Mouse (Mus musculus): Measurements from ENCODE around the gene Epm2aip1. TPM values are rescaled to one million over a fixed set of nuclear protein-coding genes. Genes with fewer than 3 reads are reported as not detected.

Gene Epm2aip1
- polyA plus RNA-seq, 1 experiment from 2014 or later, result 46.9 TPM

DNA sequence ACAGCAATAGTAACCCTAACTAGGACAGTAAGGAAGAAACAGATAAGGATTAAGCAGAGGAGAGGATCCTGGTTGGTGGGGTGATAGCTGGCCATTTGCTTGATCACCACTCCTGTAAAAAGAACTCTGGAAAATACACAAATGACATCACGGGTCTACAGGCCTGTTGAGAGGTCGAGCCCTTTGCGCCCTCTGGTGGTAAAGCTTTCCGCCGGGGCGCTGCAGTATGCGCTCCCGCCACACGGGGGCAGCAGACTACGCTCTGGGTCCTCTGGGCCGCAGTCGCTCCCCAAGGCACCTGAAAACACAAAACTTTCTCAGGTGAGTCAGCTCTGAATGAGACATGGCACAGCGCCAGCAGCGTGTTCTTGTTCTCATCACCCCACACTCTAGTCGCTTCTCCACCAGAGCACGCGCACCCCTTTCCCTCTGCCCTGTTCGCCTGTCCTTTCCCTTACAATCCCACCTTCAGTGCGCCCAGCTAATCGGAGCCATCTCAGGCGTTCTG, 18.2 kb downstream of the Epm2aip1 start:
- Histone ChIP-seq H3K27me3 (no peaks in the 10 kb centered on the region), H3K9me3 (no peaks in the 10 kb centered on the region), H3K4me2 (no peak overlapping the region), H3K4me3 (replicated peaks) (no peak overlapping the region), H3K4me1 (peaks cover 7% of the 10 kb centered on the region), H3K27ac (no peak overlapping the region), H3K9ac (no peak overlapping the region), H3K36me3 (replicated peaks) (no peaks in the 10 kb centered on the region)
- ATAC-seq (ENCODE audit: low FRiP score), result peak; percentile 66; the same call in 1 of the 2 replicates
- 15% methylated on average over 21 of the region's 21 CpGs for WGBS

DNA sequence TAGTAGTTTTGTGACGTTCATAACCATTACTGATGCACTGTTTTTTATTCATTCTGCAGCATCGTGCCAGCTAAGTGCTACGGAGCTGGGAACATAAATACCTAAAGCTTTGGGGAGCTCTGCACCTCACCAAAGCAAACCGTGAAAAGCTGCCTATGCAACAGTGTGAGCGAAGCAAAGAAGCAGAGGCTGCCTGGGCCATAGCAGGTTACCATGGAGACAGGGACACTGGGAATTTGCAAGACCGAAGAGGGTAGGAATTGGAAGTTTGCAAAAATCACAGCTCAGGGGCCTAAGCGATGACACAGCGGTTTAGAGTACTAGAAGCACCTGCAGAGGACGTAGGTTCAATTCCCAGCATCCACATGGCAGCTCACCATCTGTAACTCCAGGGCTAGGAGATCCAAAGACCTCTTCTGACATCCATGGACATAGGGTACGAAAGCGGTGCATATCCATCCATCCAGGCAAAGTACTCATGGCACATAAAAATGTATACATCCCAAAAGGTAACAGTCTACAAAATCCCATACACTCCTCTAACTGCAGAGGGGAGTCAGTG, 18.9 kb downstream of the Epm2aip1 start:
- Histone ChIP-seq H3K9me3 (no peaks in the 10 kb centered on the region), H3K27ac (no peak overlapping the region), H3K4me2 (no peak overlapping the region), H3K36me3 (replicated peaks) (no peaks in the 10 kb centered on the region), H3K4me3 (replicated peaks) (no peak overlapping the region), H3K4me1 (peaks cover 3% of the 10 kb centered on the region), H3K9ac (no peak overlapping the region), H3K27me3 (no peaks in the 10 kb centered on the region)
- ATAC-seq (ENCODE audit: low FRiP score), result no peak
- 74% methylated on average over 11 of the region's 11 CpGs for WGBS

DNA sequence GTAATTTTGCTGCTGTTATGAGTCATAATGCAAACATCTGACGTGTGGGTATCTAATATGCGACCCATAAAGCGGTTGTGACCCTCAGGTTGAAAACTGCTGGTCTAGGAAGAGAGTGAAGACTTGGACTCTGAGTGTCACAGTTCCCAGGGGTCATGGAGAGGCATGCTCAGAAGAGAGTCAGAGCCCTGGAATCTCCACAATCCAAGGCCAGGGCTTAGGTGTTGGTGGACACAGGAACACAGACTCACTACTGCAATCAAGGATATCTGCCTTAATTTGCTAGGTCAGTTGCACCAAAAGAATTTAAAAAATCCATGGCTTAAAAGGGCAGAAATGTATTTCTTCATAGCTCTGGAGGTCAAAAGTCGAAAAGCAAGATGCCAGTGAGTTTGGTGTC, 21.5 kb downstream of the Epm2aip1 start:
- no peak for ATAC-seq (ENCODE audit: low FRiP score)
- WGBS, result 91% methylated on average over 4 of the region's 4 CpGs
- Histone ChIP-seq H3K36me3 (replicated peaks) (no peaks in the 10 kb centered on the region), H3K27me3 (no peaks in the 10 kb centered on the region), H3K9ac (no peak overlapping the region), H3K4me2 (no peak overlapping the region), H3K9me3 (no peaks in the 10 kb centered on the region), H3K4me1 (no peaks in the 10 kb centered on the region; the same call in 1 of the 2 replicates), H3K27ac (no peak overlapping the region), H3K4me3 (replicated peaks) (no peak overlapping the region)

DNA sequence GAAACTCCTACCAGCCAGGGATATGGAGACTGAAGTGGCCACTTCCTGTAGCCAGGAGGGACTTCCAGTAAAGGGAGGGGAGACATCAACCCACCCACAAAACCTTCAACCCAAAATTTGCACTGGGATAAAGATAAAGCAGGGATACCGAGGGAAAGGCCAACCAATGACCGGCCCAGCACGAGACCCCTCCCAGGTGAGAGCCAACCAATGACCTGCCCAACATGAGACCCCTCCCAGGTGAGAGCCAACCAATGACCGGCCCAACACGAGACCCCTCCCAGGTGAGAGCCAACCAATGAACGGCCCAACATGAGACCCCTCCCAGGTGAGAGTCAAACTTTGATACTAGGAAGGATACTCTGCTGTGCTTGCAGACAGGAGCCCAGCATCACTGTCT, 23.2 kb downstream of the Epm2aip1 start:
- Histone ChIP-seq H3K9ac (no peak overlapping the region), H3K4me1 (no peaks in the 10 kb centered on the region; the same call in 1 of the 2 replicates), H3K36me3 (replicated peaks) (no peaks in the 10 kb centered on the region), H3K4me2 (no peak overlapping the region), H3K27ac (no peak overlapping the region), H3K27me3 (no peaks in the 10 kb centered on the region), H3K9me3 (no peaks in the 10 kb centered on the region), H3K4me3 (replicated peaks) (no peak overlapping the region)
- 91% methylated on average over 6 of the region's 6 CpGs for WGBS
- no peak for ATAC-seq (ENCODE audit: low FRiP score)

DNA sequence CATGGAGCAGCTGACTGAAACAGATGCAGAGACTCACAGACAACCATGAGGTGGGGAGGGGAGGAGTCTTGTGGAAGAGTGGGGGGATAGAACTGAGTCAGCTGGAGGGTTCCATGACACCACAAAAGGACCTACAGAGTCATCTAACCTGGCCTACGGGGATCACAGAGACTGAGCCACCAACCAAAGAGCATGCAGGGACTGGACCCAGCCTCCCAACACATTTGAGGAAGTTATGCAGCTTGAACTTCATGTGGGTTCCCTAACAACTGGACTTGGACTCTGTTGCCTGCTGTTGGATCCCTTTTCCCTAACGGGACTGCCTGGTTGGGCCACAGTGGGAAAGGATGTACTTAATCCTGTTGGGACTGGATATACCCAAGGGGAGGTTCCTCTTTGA, 23.6 kb downstream of the Epm2aip1 start:
- Histone ChIP-seq H3K27me3 (no peaks in the 10 kb centered on the region), H3K36me3 (replicated peaks) (no peaks in the 10 kb centered on the region), H3K4me2 (no peak overlapping the region), H3K9ac (no peak overlapping the region), H3K4me3 (replicated peaks) (no peak overlapping the region), H3K9me3 (no peaks in the 10 kb centered on the region), H3K4me1 (no peaks in the 10 kb centered on the region), H3K27ac (no peak overlapping the region)
- ATAC-seq (ENCODE audit: low FRiP score), result no peak
- 69% methylated on average over 2 of the region's 2 CpGs for WGBS

DNA sequence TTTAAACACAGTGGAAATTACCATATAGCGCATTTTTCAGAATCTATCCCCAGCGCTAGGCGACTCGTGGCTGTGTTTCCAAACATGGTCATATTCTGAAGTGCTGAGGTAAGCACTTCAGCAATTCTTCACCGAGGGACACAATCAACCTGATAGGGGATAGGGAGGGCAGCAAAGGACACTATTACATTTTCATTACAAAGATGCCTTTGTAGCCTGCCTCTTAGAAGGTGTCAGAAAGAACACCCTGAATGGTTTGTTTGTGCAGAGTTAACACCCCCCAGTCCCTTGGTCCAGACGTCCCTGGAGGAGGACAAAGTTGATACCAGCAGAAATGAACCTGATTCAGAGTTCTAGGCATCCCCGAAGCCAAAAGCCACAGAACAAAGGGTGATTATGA, 24.7 kb downstream of the Epm2aip1 start:
- Histone ChIP-seq H3K4me2 (no peak overlapping the region), H3K36me3 (replicated peaks) (no peaks in the 10 kb centered on the region), H3K4me3 (replicated peaks) (no peak overlapping the region), H3K9ac (no peak overlapping the region), H3K4me1 (no peaks in the 10 kb centered on the region), H3K27ac (no peak overlapping the region), H3K9me3 (no peaks in the 10 kb centered on the region), H3K27me3 (no peaks in the 10 kb centered on the region)
- 75% methylated on average over 7 of the region's 7 CpGs for WGBS
- no peak for ATAC-seq (ENCODE audit: low FRiP score)

DNA sequence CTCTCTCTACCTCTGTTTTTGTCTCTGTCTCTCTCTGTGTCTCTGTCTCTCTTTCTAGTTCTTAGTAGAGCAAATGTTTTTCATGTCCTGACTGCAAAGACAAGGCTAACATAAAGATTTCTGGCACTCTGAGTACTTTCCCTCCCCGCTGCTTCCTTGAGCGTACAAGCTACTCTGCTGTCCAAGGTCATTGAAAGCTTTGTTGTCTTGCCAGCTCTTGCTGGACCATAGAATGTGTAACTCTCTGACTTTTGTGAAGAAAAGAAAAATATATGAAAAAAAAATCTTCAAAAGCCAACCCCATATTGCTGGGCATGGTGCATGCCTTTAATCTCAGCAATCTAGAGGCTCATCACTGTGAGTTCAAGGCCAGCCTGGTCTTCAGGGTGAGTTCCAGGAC, 26.9 kb downstream of the Epm2aip1 start:
- H3K9me3 ChIP-seq, result no peaks in the 10 kb centered on the region
- no peak overlapping the region for H3K4me3 ChIP-seq (replicated peaks)
- H3K9ac ChIP-seq, result no peak overlapping the region
- no peak for ATAC-seq (ENCODE audit: low FRiP score)
- H3K4me2 ChIP-seq, result no peak overlapping the region
- no peaks in the 10 kb centered on the region for H3K36me3 ChIP-seq (replicated peaks)
- no peak overlapping the region for H3K27ac ChIP-seq
- H3K27me3 ChIP-seq, result no peaks in the 10 kb centered on the region
- 83% methylated on average over 2 of the region's 2 CpGs for WGBS
- no peaks in the 10 kb centered on the region for H3K4me1 ChIP-seq

DNA sequence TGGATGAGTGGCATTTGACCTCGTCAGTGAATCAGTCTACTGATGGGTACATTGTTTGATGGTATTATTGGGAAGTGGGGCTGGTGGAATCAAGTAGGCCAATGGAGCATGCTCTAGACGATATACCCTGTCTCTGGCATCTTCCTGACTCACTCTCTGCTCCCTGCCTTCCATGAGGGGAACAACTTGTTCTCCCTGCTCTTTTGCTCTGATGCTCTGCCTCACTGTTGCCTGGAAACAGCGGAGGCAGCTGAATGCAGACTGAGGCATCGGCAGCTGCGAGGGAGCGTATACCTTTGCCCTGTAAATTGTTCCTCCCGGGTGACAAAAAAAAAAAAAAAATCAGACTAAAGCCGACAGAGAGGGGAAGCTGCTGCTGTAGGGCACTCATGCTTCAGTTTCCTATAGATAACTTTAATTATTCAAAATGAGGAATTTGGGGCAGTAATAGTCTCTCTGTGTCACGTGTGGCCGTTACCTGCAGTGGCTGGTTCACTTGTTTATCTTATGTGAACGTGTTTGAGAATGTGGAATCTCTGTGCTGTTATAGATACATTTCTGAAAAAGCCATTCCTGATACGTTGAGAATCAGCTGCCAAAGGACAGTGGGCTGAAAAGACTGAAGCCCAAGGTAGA, 30.6 kb downstream of the Epm2aip1 start:
- H3K4me3 ChIP-seq (replicated peaks), result no peak overlapping the region
- H3K27me3 ChIP-seq, result no peaks in the 10 kb centered on the region
- no peaks in the 10 kb centered on the region for H3K9me3 ChIP-seq
- no peaks in the 10 kb centered on the region for H3K36me3 ChIP-seq (replicated peaks)
- no peak for ATAC-seq (ENCODE audit: low FRiP score)
- no peak overlapping the region for H3K27ac ChIP-seq
- whole genome bisulfite sequencing, result 66% methylated on average over 12 of the region's 12 CpGs
- H3K9ac ChIP-seq, result no peak overlapping the region
- no peak overlapping the region for H3K4me2 ChIP-seq
- H3K4me1 ChIP-seq, result no peaks in the 10 kb centered on the region

DNA sequence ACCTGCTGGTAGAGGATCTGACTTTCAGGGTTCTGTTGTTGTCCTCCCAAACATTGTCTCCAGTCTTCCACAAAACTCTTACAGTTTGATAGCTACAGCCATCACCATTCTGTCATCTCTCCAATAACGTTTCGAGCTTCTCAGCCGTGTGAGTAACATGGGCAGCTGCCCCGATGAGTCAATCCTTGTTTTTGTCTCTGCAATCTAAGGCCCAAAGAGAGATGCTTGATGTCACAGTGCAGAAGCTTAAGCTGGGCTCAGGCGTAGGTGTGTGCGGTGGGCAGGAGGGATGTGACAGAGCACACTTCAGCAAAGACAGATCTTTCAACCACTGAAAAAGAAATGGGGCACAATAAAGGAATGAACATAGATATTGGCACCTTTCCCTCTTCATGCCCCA, 32.3 kb downstream of the Epm2aip1 start:
- Histone ChIP-seq H3K4me1 (no peaks in the 10 kb centered on the region), H3K4me2 (no peak overlapping the region), H3K4me3 (replicated peaks) (no peak overlapping the region), H3K9me3 (no peaks in the 10 kb centered on the region), H3K9ac (no peak overlapping the region), H3K36me3 (replicated peaks) (no peaks in the 10 kb centered on the region), H3K27me3 (peaks cover 3% of the 10 kb centered on the region; the same call in 1 of the 2 replicates), H3K27ac (no peak overlapping the region)
- WGBS, result 91% methylated on average over 6 of the region's 6 CpGs
- ATAC-seq (ENCODE audit: low FRiP score), result no peak

DNA sequence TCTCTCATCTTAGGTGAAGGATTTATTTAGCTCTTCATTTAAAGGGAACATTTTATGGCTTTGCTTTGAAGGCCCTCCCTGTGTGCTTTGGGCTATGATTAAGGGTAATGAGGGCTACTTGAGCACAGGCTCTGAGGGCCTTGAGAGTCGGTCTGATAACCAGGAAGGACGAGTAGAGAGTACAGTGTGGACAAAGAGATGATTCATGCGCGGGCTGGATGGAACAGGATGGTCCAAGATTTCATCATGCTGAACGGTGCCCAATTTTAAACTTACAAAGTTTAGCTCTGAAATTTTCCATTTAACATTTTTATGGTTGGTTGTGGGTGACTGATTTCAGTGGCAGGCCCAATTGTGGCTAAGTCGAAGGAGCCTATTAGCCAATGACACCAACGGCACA, 34.4 kb downstream of the Epm2aip1 start:
- 85% methylated on average over 7 of the region's 7 CpGs for WGBS
- Histone ChIP-seq H3K27me3 (peaks cover 20% of the 10 kb centered on the region), H3K4me1 (0 out of 2 replicates have a peak, but pooled peaks cover under 1% of the 10 kb centered on the region), H3K4me3 (replicated peaks) (no peak overlapping the region), H3K4me2 (no peak overlapping the region), H3K36me3 (replicated peaks) (no peaks in the 10 kb centered on the region), H3K9me3 (no peaks in the 10 kb centered on the region), H3K9ac (no peak overlapping the region), H3K27ac (no peak overlapping the region)
- no peak for ATAC-seq (ENCODE audit: low FRiP score)

DNA sequence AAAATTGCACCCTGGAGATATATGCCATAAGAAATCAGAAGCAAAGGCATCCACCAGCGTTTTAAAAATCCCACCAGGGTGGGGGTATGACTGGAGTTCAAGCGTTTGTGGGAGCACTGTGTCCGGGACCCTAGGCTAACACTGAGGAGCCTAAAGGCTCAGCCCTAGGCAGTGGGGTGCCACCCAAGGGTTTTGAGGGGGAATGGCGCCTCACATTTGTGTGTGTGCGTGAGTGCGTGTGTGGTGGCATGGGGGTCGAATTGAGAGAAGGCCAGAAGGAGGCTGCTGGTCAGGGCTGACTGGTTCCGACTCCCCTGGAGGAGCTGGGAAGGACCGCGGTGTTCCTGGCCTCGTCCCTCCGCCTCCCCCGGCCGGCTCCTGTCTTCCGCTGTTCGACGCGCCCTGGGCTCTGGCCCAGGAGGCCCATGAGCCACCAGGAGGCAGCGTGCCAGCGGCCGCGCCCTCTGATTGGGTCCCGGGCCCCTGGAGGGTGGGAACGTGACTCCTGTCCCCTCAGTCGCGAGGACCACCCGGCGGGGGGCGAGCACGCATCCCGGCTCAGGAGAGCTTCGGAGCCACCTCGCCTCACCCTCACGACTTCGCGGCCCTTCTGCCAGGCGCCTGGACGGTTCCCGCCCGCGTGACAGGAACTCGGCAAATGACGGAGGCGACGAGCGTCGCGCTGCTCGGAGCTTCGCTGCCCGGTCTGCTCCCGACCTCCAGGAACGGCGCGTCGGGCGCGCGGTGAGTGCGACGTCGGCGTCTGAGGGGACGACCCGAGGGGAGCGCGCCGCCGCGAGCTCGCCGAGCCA, 39.5 kb downstream of the Epm2aip1 start, which contains the start of gene Trank1:
Gene Trank1 (plus strand): TSS at position 709 of the 812 bp plus-strand sequence.
- Histone ChIP-seq H3K4me1 (peaks cover 18% of the 10 kb centered on the region), H3K36me3 (replicated peaks) (no peaks in the 10 kb centered on the region), H3K4me2 (peak within 1 kb of the TSS; percentile 87), H3K9ac (peak within 1 kb of the TSS; percentile 45), H3K27ac (no peak within 1 kb of the TSS), H3K4me3 (replicated peaks) (peak within 1 kb of the TSS; percentile 55), H3K9me3 (no peaks in the 10 kb centered on the region), H3K27me3 (peaks cover 57% of the 10 kb centered on the region)
- peak; percentile 45 for ATAC-seq (ENCODE audit: low FRiP score)
- 8% methylated on average over 62 of the region's 72 CpGs for WGBS

DNA sequence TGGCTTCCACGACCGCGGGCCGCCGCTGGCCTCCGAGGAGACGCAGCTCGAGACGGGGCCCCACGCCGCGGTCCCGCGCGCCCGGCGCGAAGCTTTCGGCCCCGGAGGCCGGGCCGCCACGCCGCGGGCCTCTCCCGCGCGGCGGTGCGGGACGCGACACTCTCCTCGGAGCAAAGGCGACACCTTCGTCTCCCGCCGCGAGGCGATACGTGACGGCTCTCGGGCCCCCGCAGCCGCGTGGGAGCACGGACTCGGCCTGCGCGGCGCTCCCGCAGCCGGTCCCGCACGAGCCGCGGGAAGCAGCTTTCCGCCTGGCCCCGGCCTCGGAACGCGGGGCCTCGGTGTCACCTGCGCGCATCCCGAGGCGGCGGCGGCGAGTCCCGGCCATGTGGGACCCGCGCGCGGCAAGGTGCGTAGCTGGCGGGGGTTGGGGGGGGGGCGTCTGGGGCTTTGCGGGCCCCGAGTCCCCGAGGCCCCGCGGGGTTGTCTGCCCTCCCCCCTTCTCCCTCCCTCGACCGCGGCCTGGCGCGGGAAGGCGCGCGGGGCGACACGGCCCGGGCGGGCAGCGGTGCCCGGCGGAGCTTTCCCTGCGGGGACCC, 40.2 kb downstream of the Epm2aip1 start:
- no peak overlapping the region for H3K27ac ChIP-seq
- peak overlapping the region; percentile 45 for H3K9ac ChIP-seq
- WGBS, result 1% methylated on average over 72 of the region's 98 CpGs
- H3K4me2 ChIP-seq, result peak overlapping the region; percentile 87
- H3K4me1 ChIP-seq, result peaks cover 18% of the 10 kb centered on the region
- peak; percentile 65 for ATAC-seq (ENCODE audit: low FRiP score)
- H3K27me3 ChIP-seq, result peaks cover 57% of the 10 kb centered on the region
- H3K36me3 ChIP-seq (replicated peaks), result no peaks in the 10 kb centered on the region
- no peaks in the 10 kb centered on the region for H3K9me3 ChIP-seq
- H3K4me3 ChIP-seq (replicated peaks), result peak overlapping the region; percentile 55

All from forebrain, embryonic 12.5 days (tissue).